In genomic region chr7:89231200-89231790, GRCm38 (mm10) we compare ENCODE assay signal across 19 mouse cellular contexts.
DNase-seq lines count a peak whose midpoint lies in the region; ATAC-seq lines count a peak whose summit lies in the region.
"Had no signal": no experiment of that assay in that cellular context is flagged by ENCODE, and none has a peak within 500 bp of the region (broad histone marks: within the 10 kb centered on the region; RNA-seq: fewer than 3 reads in every experiment).

No protein-coding gene starts in this region.

- H3K4me2 ChIP-seq in forebrain, embryonic 16.5 days (ENCODE audit: low read length), result no peak overlapping the region
- H3K4me2 ChIP-seq in forebrain, embryonic 13.5 days, result no peak overlapping the region
- H3K4me2 ChIP-seq: forebrain, embryonic 15.5 days; heart, embryonic 12.5 days; hindbrain, embryonic 14.5 days; midbrain, embryonic 11.5 days; neural tube, embryonic 12.5 days had no signal

- H3K4me3 ChIP-seq in forebrain, embryonic 16.5 days (replicated peaks; ENCODE audit: low read length), result no peak overlapping the region
- no peak overlapping the region for H3K4me3 ChIP-seq in forebrain, embryonic 13.5 days
- H3K4me3 ChIP-seq: erythroblast, embryonic 14.5 days; forebrain, embryonic 15.5 days; heart, embryonic 12.5 days; neural tube, embryonic 12.5 days had no signal

- no peaks in the 10 kb centered on the region for H3K27me3 ChIP-seq in forebrain, embryonic 16.5 days (replicated peaks; ENCODE audit: control insufficient read depth, insufficient read depth, low read length)
- H3K27me3 ChIP-seq in forebrain, embryonic 13.5 days, result no peaks in the 10 kb centered on the region
- H3K27me3 ChIP-seq: forebrain, embryonic 15.5 days; heart, embryonic 12.5 days; neural tube, embryonic 12.5 days had no signal

- DNase-seq in adrenal gland, postnatal 10 days, result peak; percentile 14
- DNase-seq in adrenal gland, adult 18-20 months (ENCODE audit: low spot score in 2 of 2), result no peak
- DNase-seq in left cerebral cortex, postnatal 4 days, result peak; percentile 11
- DNase-seq in left cerebral cortex, adult 18-20 months (ENCODE audit: low spot score in 2 of 2), result no peak
- DNase-seq in thymus, postnatal 14 days, result no peak
- DNase-seq: heart, postnatal 14 days; layer of hippocampus, adult 9-11 months; thymus, postnatal 25 days had no signal

- H3K9me3 ChIP-seq in forebrain, embryonic 16.5 days (ENCODE audit: control insufficient read depth, low read length), result no peaks in the 10 kb centered on the region
- H3K9me3 ChIP-seq in forebrain, embryonic 13.5 days (replicated peaks), result no peaks in the 10 kb centered on the region
- H3K9me3 ChIP-seq: forebrain, embryonic 15.5 days; heart, embryonic 12.5 days; neural tube, embryonic 12.5 days had no signal

- no peak overlapping the region for H3K27ac ChIP-seq in forebrain, embryonic 16.5 days (ENCODE audit: low read length)
- H3K27ac ChIP-seq in forebrain, embryonic 13.5 days, result no peak overlapping the region
- H3K27ac ChIP-seq: forebrain, embryonic 15.5 days; hindbrain, embryonic 14.5 days; liver, embryonic 14.5 days; neural tube, embryonic 12.5 days had no signal

- 81% methylated on average over 3 of the region's 3 CpGs for WGBS in forebrain, embryonic 16.5 days
- WGBS in forebrain, embryonic 13.5 days, result 91% methylated on average over 3 of the region's 3 CpGs

- no peaks in the 10 kb centered on the region for H3K4me1 ChIP-seq in forebrain, embryonic 16.5 days (replicated peaks; ENCODE audit: control insufficient read depth, insufficient read depth, low read length)
- no peaks in the 10 kb centered on the region for H3K4me1 ChIP-seq in forebrain, embryonic 13.5 days
- H3K4me1 ChIP-seq: forebrain, embryonic 15.5 days; heart, embryonic 12.5 days; neural tube, embryonic 12.5 days had no signal

- intact Hi-C loops in left cerebral cortex, postnatal 4 days (cut with DNase I), result no loop called here

- no peak overlapping the region for H3K9ac ChIP-seq in forebrain, embryonic 16.5 days (replicated peaks; ENCODE audit: low read depth, low read length)
- H3K9ac ChIP-seq in forebrain, embryonic 13.5 days, result no peak overlapping the region
- H3K9ac ChIP-seq: forebrain, embryonic 15.5 days; heart, embryonic 12.5 days; hindbrain, embryonic 14.5 days; liver, embryonic 14.5 days; neural tube, embryonic 12.5 days had no signal

- no peaks in the 10 kb centered on the region for H3K36me3 ChIP-seq in forebrain, embryonic 16.5 days (ENCODE audit: control insufficient read depth, insufficient read depth)
- H3K36me3 ChIP-seq in forebrain, embryonic 13.5 days (ENCODE audit: poor library complexity, severe bottlenecking), result no peaks in the 10 kb centered on the region
- H3K36me3 ChIP-seq: forebrain, embryonic 15.5 days; neural tube, embryonic 12.5 days had no signal

- peak; percentile 36; the same call in 1 of the 2 replicates for ATAC-seq in forebrain, embryonic 16.5 days
- no peak for ATAC-seq in forebrain, embryonic 13.5 days
- ATAC-seq: CD4-positive, CD25-positive, alpha-beta regulatory T cell, adult 4 months; forebrain, embryonic 15.5 days; intestine, embryonic 16.5 days had no signal

Comparison
In these comparisons a context has a peak if more than half of its experiments do, and no peak if none do; other contexts are left out.
1. DNase-seq: peak in adrenal gland, postnatal 10 days (single experiment) and left cerebral cortex, postnatal 4 days (single experiment); none in adrenal gland, adult 18-20 months (0 of 2), left cerebral cortex, adult 18-20 months (0 of 2) and thymus, postnatal 14 days (single experiment).